Mouse (Mus musculus) CD8-positive naive resting alpha-beta T cell, adult 2 months (primary cell): ENCODE results near the gene Gabrp.

Experiments used
- DNase-seq, 2 experiments: peaks; one replicate each; pipeline ENCODE4 v3.0.0; 2022; ENCODE audit warnings: low read depth in 2 of 2, low spot score in 2 of 2

Gene Gabrp

DNA sequence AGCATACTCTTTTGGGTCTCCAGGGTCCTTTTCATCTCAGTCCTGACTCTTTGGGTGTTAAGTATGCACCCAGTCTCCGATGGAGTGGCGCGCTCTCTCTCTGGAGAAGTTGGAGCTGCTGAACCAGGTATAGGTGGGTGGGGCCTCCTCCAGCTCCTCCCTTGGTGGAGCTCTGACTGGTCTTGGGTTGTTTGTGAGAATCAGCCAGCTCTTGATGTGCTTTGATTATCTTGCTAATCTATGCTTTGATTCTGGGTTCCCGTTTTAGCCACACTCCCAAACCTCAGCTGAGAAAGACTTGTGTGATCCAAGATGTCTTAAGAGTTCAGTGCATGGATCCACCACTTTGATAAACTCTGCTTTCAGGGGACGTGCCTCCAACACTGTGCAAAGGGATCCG is at the start of gene Gabrp:
Gabrp (minus strand) TSS at position 101 of the 400 bp plus-strand sequence.
- no peak for DNase-seq

DNA sequence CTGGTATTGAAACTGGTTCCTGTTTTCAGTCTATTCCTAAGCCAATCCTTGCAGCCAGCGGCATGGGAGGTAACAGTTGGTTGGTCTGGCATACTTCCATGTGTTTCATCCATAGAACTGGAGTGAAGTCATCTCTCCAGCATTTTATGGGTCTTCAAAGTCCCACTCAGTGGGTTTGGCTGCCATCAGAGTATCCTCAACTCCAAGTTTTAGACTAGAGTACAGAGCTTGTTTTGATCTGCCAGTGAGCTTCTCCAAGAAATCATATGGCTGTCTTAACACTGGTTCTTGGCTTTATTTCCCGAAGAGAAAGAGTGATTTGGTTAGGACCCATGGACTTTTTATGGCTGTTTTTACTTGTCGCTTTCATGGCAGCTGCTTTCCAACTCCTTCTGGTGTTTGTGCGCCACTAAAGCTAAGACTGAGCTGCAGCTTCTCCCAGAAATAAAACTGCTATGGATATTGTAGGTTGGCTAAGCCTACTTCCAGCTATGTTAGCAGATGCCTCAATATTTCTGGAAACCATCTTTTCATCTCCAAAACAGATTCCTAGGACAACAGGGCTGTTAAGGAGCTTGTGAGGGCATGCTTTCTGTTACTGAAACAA is 48.5 kb upstream of the Gabrp start:
- no peak for DNase-seq

DNA sequence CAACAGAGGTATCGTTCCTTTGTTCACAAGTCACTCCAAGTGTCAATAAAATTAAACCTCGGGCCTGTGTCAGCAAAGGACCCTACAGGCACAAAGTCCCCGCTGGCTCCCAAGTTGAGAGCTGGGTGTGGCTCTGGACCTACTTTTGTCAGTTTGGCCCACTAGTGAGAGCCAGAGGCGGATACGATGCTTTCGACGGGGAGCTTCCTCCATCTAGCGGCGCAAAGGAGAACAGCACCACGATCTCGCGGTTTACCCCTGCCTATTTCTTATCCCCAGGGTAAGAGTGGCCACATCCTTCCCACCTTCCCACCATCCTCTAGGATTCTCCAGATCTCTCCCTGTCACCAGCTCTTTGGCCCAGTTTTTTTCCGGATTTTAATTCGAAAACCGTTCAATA is 35.5 kb upstream of the Gabrp start:
- DNase-seq, result no peak

DNA sequence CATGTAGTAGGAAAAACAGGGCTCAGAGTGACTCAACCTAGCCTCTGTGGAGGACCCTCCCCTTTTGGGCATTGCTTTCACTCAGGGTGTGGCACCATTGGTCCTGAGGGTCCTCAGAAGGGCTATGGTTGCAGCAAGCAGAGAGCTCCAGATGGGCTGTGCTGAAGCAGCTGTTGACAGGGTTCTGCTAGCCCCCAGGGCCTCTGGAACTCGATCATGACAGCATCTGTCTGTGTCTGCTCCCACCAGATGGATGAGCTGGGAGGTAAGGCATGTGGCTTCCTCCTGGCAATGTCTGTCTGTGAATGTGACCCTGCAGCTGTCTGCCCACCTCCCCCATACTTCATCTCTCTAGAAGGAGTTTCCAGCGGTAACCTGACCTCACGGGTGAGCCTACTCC is 29.0 kb upstream of the Gabrp start:
- DNase-seq, result no peak

DNA sequence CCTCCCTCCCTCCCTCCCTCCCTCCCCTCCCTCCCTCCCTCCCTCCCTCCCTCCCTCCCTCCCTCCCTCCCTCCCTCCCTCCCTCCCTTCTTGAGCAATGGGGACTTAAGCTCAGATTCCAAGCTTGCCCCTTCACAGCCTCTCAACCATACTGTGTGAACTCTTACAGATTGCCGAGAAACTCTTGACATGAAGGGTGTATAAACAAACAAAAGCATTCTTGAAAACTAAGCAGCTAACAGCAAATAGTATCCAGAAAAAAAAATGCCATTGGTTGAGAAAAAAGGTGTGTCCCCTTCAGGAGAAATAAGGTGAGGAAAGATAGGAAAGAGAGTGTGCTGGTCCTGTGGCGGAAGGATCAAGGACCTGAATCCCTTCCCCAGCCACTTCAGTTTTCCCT is 24.4 kb upstream of the Gabrp start:
- DNase-seq, result no peak

DNA sequence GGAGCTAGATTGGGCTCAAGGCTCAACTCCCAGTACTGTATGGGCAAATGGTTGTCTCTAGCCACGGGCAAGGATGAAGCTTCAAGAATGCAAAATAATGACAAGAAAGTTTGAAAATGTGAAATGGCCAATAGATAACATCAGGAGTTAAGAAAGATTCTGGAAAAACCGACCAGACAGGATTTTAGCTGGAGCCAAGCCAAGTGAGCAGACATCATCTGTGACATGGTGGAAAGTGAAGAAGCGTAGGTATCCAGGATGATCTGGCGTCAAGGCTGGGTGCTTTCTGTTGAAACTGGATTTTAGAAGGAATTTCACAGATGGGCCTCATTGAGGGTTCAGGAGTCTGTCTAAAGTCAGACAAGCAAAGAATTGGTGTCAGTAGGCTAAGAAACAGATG is 20.2 kb upstream of the Gabrp start, which contains the start of gene D130052B06Rik:
D130052B06Rik (plus strand) TSS at position 317 of the 400 bp plus-strand sequence.
- DNase-seq, result no peak

DNA sequence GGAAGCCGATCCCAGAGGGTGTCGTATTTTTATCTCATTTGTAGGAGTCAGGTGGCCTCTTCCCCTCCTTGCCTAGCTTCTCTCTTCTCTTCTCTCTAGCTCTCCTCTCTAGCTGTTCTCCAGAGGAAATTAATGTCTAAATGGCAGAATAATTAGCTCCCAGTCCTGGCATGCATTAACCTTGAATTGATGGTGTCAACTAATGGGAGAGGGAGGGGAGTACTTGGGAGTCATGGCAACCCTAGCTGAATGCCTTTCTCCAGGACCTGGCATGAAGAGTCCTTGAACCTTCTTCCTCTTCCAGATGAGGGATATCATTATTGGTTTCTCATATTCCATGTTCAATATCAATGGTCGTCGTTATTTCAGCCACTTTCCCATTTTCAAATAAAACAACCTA is 17.9 kb upstream of the Gabrp start:
- no peak for DNase-seq

DNA sequence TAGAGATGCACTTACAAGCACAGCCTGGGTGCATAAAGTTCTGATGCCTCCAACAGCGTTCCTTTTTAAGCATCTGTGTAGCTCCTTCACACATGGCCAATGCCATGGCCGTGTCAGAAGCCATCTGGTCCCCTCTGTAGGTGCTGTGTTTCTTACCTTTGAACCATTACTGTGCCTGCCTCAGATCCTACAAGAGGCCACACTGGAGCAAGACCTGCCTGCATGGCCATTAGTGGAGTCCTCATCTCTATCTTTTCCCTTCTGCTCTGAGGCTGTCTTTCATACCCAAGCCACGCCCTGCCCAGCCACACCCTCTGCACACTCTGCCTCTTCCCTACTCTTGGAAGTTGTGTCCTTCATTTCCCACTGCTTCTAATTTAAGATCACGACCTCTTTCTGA is 14.1 kb upstream of the Gabrp start:
- no peak for DNase-seq

DNA sequence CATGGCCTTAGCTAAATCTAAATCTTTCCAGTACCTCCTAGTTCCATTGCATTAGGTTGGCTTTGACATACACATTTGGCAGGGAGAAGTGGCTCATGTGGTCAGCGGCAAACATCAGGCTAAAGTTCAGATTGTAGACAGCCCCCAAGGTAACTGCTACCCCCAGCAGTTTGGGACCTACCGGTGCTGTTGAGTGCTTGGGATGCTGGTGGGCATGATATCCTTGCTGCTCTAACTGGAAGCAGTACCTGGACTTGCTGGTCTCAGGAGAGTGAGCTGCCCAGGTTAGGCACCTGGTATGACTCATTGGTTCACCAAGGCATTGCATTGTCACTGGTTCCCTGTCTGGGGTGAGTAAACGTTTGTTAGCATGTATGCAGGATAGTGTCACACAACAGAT is 12.0 kb upstream of the Gabrp start:
- no peak for DNase-seq

DNA sequence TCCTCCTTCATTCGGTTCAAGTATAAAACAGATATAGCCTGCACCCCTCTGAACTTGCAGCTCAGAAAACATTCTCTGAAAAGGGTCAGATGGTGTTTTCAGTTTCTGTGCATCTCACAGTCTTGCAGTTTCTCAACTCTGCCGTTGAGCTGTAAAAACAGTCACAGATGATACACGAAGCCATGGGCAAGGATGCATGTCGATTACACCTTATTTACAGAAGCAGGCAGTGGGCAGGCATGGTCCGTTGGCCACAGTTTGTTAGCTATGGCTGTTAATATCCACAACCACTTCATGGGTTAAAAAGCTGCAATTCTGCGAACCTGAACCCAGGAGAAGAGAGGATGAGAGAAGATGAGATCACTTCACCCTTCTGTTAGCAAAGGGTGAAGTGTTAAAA is 7.9 kb upstream of the Gabrp start:
- DNase-seq, result no peak

DNA sequence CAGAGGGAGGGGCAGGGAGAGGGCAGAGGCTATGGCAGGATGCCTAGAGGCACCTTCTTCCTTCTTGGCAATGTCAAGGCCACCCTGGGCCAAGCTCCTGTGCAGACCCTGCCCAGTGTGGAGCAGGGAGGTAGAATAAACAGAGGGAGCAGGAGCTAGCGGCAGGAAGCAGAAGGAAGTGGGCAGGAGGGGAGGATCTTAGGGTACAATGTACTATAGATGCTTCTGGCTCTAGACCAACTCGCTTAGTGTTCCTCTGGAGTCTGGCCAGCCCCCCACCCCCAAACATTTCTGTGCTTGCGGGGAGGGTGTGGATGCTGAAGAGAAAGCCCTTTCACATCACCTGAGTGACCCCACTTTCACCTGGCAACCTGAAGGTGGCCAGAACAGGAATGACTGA is 862 bp upstream of the Gabrp start:
- no peak for DNase-seq

DNA sequence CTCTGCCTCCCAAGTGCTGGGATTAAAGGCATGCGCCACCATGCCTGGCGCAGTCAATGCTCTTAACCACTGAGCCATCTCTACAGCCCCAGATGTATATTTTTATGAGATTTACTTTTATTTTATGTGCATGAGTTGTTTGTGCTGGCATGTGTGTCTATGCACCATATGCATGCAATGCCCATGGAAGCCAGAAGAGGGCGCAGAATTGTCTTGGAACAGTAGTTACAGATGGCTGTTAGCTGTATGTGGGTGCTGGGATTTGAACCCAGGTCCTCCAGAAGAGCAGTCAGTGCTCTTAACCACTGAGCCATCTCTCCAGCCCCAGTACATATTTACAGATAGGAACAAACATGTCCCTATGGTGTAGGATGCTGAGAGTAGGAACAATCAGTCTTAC is 3.8 kb downstream of the Gabrp start:
- no peak for DNase-seq

DNA sequence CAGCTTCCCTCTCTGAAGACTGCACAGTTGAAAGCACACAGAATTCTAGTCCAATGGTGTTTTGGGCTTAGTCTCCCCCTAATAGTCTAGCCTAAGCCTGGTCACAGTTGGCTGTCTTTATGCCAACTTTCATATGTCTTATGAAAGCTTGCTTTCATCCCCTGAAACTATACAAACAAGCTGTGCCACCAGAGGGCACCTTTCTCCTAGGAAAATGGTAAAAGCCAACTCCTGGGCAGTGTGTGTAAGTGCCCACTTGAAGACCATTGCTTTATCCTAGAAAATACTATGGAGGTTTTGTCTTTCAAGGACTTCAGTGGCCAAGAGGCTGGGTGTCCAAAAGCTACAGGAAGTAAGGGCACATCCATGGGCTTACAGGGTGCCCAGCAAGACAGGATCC is 8.3 kb downstream of the Gabrp start:
- no peak for DNase-seq

DNA sequence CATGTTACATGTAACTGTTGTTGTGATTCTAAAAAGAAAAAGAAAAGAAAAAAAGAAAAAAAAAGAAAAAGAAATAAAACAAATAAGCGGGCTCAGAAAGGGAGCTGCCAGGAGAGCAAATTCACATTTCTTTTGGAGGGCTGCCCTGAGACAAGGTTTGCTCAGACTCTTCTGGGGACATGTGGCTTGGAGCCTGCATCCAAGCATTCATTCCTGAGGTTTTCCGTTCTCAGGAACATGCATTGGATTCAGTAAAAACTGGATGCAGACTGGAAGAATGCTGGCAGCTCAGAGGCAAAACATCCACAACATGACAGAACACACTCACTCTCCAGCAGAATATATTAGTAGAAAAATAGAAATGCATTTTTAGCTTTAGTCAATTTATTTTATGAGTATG is 14.8 kb downstream of the Gabrp start:
- no peak for DNase-seq

DNA sequence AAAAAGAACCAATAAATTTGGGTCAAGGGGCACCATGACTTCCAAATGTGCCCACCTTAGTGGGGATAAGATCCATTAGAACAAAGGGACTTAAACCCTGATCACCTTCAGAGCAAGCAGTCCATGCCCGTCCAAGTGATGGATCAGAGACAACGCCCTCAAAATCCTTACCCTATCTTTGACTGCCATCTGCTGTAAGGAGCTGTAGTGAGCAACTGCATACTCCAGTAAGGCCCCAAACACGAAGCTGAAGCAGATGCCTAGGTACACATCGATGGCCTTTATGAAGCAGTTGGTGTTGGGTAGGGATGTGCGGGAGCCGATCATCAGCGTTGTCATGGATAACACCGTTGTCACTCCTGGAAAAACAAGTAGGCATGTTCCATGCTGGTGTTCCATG is 24.6 kb downstream of the Gabrp start:
- no peak for DNase-seq

DNA sequence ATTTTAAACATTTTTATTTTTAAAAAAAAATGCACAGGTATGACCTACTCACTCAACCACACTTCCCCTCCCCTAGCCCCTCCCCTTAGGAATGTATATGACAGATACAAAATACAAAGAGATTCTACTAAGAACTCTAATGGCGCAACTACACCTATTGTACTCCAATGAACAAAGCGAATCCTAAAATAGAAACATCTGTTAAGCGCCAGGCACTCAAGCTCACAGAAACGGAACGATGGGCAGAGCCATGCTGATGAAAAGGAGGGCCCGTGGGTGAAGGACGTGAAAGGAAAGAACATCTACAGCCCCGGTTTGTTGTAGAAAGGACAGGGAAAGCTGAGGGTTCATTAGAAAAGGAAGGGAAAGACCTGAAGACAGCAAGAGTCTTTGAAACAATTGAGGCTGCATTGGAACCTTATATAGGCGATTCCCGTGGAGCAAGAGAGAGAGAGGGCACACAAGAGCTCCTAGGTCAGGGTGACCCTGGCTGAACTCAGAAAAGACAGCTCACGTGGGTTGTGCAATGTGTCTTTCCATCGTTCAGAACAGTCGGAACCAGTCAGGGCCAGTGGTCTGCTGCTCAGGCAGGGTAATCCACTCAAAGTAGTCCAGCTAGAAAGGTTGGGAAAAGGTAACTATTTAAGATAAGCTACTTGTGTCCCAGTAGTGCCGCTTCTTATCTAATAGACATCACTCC is 27.7 kb downstream of the Gabrp start:
- no peak for DNase-seq

DNA sequence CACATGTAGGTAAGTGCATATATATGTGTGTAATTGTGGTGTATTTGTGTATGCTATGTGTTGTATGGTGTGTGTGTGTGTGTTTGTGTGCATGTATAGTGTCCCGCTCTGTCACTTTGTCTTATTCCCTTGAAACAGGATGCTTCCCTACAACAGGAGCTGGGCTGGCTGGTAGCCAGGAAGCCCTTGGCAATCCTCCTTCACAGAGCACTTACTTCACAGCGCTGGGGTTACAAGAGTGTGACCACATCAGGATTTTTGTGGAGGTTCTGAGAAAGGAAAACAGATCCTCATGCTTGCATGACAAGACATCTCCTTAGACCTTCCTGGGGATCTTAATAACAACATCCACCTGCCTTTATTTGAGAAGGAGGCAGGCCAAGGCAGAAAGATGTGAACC is 31.4 kb downstream of the Gabrp start:
- no peak for DNase-seq

DNA sequence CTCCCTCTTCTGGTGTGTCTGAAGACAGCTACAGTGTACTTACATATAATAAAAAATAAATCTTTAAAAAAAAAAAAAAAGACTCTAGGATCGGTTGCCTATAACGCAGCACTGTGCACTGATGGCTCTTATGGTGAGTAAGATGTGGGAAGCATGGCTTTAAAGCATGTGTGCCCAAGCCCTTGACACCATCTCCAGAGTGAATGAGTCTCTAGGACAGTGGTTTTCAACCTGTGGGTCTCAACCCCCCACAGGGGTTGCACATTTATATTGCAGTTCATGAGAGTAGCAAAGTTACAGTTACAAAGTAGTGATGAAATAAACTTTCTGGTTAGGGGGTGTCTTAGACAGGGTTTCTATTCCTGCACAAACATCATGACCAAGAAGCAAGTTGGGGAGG is 33.8 kb downstream of the Gabrp start:
- no peak for DNase-seq

DNA sequence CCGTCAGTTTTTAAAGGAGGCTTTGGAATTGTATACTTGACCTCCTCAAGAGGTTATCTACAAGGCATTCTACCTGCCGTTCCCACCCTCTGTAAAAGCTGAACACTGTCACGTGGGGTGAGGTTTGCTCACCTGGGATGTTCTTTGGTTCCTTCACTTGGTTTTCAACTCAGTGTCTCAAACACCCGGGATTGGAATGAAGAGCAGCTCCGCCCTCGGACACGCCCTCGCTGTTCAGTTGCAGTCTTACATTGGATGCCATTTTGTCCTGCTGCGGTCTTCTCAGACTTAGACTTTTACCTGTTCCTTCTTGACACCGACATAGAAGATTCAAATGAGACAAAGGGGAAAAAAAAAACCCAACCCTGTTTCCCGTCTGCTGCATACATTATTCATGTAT is 34.6 kb downstream of the Gabrp start:
- no peak for DNase-seq

DNA sequence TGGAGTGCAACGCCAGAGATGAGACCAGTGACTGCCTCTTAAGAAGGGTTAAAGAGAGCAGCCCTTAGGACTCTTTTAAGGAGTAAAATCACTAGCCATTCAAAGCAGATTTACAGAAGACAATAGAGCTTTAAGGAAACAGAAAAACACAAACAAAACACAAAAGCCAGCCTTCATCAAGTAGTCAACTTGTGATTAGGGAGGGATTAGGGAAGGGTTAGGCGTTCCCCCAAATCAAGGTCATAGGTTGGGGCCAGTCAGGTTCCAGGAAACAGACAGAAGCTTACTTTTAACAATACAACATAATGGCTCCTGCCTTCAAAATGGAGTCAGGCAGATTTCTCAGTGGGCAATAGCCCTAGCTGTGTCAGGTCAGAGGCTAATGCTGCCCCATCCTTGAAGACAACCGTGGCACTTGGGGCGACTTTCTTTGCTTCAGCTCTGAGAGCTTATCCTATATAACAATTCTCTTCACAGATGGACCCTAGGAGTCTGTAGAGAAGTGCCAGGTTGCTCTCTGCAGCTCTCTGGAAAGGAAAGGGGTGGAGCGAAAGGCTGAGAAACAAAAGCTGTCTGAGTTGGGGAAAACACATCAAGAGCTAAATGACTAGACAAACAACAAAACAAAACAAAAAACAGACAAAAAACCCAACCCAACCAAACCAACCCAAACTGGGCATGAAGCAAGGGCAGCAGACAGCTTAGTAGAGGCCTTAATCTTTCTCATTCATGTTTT is 41.2 kb downstream of the Gabrp start:
- DNase-seq, result no peak

DNA sequence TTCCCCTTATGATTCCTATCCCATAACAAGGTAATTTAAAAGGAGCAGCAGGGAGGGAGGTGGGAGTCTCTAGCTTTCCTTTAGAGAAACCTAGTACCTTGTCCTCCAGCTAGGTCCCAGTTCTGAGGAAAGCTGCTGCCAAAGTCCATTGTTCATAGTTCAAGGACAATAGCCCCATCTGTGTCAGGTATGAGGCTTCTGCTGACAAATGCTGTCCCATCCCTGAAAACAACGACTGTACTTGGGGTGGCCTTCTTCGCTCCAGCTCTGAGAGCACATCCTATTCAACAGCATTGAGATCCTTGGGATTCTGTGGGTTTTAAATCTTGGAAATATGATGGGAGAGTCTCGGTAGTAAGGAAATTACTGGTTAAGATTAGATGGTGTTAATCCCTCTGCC is 42.1 kb downstream of the Gabrp start:
- DNase-seq, result no peak

DNA sequence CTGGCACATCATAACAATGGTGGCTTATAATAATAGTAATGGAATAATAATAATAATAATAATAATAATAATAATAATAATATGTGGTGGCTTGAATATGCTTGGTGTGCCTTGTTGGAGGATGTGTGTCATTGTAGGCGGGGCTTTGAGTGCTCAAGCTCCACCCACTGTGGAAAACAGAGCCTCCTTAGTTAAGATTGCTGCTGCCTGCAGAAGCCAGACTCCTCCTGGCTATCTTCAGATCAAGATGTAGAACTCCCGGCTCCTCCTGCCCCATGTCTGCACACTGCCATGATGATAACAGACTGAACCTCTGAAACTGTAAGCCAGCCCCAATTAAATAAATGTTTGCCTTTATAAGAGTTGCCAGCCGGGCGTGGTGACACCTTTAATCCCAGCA is 44.2 kb downstream of the Gabrp start:
- no peak for DNase-seq

DNA sequence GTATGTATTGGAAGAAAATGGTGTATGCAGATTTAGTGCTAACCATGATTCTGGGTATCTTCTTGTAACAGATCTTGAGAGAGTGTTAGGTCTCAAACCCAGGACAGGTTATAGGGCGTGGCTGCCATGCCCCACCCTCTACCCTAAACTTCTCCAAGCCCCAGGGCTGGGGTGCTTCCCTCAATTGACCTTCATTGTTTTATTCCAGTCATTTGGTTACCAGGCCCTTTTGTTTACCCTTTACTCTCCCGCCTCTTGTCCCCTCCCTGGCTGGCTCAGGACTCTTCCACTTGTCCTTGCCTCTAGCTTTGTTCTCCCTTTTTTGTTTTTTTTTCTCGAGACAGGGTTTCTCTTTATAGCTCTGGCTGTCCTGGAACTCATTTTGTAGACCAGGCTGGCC is 45.2 kb downstream of the Gabrp start:
- no peak for DNase-seq
